Mouse (Mus musculus) spleen, adult 2 months (tissue): ENCODE data around the gene Hes1.

Experiments
- CTCF ChIP-seq: fragments of 200-500 bp; IDR thresholded peaks from 2 replicates; pipeline ENCODE4 v1.5.1; 2011; ENCODE audit warnings: mild to moderate bottlenecking, inconsistent platforms; ENCODE audit not compliant: insufficient read depth, insufficient read length, insufficient replicate concordance; ENCODE audit errors: extremely low read depth
- POLR2A ChIP-seq: fragments of 200-500 bp; IDR thresholded peaks from 2 replicates; pipeline ENCODE4 v1.6.1; 2011; ENCODE audit warnings: low read depth, low read length, inconsistent platforms

DNA sequence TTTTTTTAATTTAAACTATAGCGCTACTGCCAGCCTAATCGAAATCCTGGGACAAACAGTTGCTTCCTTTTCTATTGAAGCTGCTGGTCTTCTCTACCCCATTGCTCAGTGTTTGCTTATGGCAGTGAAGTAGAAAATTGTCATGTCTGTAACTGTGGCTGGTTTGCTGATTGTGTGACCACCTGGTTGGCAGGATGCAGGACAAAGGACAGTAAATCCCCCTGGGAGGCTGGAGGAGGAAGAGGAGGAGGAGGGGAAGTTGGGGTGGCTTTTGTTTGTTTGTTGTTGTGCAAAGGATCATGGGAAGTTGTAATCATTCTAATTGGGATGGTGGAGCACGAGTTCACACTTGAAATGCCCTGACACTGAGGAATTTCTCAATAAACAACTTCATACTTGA lies 38.8 kb downstream of the Hes1 start:
- no peak for TF ChIP-seq CTCF
- TF ChIP-seq POLR2A, result no peak
